Mouse (Mus musculus): ENCODE results near the gene Cd160.

Gene Cd160

DNA sequence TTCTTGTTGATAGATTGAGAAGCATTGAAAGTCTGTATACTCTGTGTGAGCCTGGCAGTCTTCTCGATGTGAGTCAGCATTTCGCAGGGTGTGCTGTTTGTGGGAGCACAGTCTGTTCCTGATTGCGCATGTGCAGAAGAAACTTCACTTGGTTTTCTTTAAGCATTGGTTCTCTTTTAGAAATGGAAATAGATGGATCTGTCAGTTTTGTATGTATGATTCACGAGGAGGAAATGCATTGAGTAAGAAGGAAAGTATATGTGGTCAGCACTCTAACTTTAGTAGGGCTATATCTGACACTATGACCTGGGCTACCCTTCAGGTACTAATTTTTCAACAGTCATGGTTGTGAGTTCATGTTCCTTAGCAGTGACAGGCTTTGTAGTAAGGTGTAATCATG lies 69.5 kb downstream of the Cd160 start:
- no peak for DNase-seq (ENCODE audit: low read depth, low spot score)

DNA sequence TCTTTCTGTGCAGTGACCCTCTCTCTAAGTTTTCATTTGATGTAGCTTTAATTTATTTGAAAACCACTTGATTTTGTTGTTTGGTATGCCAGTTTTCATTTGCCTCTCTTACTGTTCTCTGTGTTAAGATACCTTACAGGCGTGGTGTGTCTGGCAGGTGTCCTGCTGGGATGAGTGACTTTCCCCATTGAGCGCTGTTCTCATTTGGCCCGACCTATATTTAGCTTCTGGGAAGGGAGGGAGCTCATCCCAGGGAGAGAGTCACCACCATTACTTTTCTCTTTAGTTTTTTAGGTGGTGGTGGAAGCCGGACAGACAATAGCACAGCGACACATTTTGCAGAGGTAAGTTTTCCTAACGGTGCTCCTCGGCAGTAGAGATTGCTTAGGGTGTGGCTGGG lies 71.5 kb downstream of the Cd160 start:
- no peak for DNase-seq (ENCODE audit: low read depth, low spot score)

DNA sequence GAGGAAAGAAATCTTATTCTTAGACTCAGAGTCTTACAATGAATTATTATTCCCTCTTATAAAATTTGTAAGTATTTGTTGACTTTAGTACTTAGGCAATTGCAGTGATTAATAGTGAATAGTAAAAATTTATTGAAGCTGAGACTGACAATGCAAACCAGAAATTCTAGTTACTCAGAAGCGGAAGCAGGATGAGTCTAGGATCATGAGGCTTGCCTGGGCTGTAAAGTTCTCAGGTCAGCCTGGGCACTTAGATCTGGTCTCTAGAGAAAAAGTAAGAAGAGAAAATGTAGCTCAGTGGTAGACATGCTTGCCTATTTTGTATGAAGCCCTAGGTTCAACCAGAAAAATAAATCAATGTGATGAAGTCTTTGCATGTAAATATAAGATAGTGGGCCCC lies 73.2 kb downstream of the Cd160 start:
- no peak for DNase-seq (ENCODE audit: low read depth, low spot score)

All from embryo, embryonic 11.5 days (tissue).